Mouse (Mus musculus) MEL-GATA-1-ER (cell line): ENCODE measurements around the gene Fabp7.
A peak's percentile ranks its signal among the peaks of the same experiment; 100 is the strongest.

Experiments used
- DNase-seq: peaks from one replicate; pipeline ENCODE4 v3.0.0-alpha.2; 2012; ENCODE audit warnings: low read depth; ENCODE audit errors: extremely low read depth

The Fabp7 gene

GRCm38 (mm10) chr10:57784876-57785150 lies at the start of gene Fabp7:
Gene Fabp7, plus strand, starts transcription at chr10:57784881.
- no peak for DNase-seq

GRCm38 (mm10) chr10:57740733-57741132 lies 43.9 kb upstream of the Fabp7 start:
- DNase-seq, result no peak

- no peak for DNase-seq
These were observed 43.3 kb upstream of the Fabp7 start for GRCm38 (mm10) chr10:57741351-57741750.

DNA sequence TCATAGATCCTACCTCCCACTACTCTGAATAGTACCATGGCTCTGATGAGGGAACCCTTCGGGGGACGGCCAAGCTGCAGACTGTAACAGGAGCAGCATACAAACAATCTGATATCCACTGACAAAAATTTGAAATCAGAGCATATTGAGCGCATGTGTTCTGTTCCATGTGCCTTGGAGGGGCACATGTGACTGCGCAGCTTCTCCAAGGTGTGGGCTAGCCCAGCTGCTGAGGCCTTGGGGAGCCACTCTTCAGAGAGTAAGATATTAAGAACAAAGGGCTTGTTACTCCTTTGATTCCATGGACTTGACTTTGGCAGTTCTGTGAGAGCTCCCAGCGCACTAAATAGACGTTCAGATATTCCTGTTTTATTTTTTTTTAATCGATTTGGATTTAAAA lies 41.6 kb upstream of the Fabp7 start:
- DNase-seq, result no peak

- DNase-seq, result peak; percentile 60
These were observed 41.1 kb upstream of the Fabp7 start for GRCm38 (mm10) chr10:57743606-57744016.

DNA sequence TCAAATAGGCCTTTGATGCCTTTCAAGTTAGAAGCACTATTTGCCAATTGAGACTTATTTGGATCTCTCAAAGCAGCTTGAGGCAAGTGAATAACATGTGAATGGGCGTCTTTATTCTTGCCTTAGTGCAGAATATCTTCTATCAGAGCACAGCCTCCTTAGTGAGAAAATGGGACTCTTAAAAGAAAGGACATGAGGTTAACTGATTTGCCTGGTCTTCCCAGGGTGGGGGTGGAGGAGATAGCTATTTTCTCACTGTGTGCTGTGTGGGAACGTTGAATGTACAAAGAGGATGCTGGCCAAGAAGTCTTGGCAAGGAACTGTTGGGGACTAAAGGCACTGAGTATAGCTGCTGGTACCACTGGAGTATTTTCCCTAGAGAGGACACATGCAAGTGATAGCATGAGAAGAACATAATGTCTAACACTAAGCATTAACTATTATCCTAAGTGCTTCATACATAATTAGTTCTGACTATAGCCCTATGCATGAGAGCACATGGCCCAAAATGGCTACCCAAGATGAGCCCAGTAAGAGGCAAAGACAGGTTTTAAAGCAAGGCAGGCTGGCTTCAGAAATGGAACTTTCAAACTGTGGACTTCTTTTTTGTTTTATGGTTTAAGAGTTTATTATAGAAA lies 40.4 kb upstream of the Fabp7 start:
- DNase-seq, result no peak

DNA sequence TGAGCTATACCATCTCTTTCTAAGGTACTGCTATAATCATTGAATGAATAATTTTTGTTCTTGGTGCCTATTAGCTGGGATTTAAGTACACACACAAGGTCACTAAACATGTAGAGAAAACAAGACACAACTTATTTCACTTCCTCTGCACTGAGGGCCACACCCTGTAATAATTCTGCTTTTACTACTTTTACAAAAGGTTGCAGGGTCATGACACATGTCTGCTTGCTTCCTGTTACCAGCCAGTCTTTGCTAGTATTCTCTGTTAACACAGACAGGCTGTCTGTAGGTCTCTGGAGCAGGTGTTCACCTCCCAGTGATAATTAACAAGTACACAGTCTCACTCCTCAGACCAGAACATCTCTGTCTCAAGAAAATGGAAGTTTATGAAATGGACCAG lies 39.2 kb upstream of the Fabp7 start:
- no peak for DNase-seq

- no peak for DNase-seq
These were observed 37.6 kb upstream of the Fabp7 start for GRCm38 (mm10) chr10:57747127-57747526.

- DNase-seq, result no peak
These were observed 31.3 kb upstream of the Fabp7 start for GRCm38 (mm10) chr10:57753343-57753742.

- DNase-seq, result no peak
These were observed 29.4 kb upstream of the Fabp7 start for GRCm38 (mm10) chr10:57755201-57755736.

- no peak for DNase-seq
These were observed 25.7 kb upstream of the Fabp7 start for GRCm38 (mm10) chr10:57758999-57759398.

- DNase-seq, result no peak
These were observed 24.0 kb upstream of the Fabp7 start for GRCm38 (mm10) chr10:57760694-57761093.

DNA sequence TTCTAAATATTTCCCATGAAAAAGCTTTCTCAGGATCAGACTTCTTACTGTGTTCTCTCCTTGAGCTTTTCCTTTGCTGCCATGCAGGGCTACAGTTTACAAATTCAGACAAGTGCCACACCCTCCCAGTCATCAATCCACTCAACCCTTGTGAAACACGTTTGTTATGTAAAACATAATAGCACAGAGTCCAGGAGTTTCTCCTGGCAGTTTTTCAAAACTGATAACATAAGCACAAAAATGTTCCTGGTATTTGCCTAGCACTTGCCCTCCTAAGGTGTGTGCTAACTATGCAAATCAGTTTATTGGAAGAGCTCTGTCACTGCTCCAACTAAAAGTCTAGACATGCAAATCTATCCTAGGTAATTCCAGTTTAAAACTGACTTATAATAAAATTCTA lies 21.6 kb upstream of the Fabp7 start:
- no peak for DNase-seq

DNA sequence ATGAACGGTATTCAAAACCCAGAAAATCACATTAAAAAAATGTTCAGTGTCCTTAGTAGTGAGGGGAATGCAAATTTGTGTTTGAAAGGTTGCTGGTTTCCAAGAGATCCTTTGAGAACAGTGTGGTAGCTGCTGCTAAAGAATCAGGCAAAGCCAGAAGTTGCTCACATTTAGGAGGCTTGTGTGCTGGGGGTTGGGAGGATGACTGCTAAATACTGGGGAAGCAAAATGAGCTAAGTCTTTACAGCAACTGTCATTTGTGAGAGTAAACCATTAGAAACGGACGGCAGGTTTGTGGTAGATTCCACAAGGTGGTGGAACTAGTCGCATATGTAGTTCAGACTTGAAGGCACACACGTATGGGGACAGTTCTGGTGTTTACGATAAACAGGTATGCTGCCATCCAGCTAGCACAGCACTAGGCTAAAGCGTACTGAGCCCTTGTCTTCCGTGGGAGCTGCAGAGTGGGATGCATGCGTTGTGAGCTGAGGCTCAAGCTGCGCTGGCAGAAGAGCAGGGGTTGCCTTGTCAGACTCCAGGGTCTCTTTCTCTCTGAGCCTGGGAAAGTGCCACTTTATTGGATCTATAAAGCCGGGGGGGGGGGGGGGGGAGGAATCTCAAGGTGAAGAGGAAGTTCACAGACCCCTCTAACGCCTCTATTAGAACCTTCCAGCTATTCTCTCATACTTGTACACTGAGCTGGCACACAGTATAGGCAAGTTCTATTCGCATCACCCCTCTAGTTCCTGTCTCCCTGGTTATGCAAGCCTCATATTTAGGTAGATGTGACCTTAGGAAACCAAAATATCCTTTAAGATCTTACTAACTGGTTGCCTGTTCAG lies 1.2 kb upstream of the Fabp7 start:
- no peak for DNase-seq

- DNase-seq, result no peak
These were observed 378 bp upstream of the Fabp7 start for GRCm38 (mm10) chr10:57784131-57784875.

GRCm38 (mm10) chr10:57785552-57785951 lies 871 bp downstream of the Fabp7 start:
- no peak for DNase-seq

DNA sequence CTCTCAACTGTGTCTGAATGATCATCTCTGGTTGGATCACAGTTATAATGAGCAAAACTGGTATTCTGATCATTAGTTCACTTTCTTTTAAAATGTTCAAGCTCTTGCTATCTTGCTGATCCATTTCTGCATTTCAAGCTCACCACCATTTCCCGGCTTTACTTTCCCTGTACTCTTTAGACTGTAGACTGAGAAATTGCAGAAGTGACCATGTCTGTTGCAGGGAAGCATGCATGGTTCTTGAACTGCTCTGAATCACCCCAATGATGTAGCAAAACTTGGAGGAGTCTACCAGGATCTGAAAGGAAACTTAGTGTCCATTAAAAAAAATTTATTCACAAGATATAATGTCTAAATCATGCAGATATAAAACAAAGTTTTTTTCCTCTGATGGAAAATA lies 8.3 kb downstream of the Fabp7 start:
- DNase-seq, result no peak

GRCm38 (mm10) chr10:57794018-57794417 lies 9.3 kb downstream of the Fabp7 start, which contains the start of gene Smpdl3a:
Gene Smpdl3a, plus strand, starts transcription at chr10:57794335.
- DNase-seq, result no peak

GRCm38 (mm10) chr10:57794491-57795461 lies 10.1 kb downstream of the Fabp7 start:
- DNase-seq, result no peak

GRCm38 (mm10) chr10:57795542-57795941 lies 10.9 kb downstream of the Fabp7 start:
- DNase-seq, result no peak

- DNase-seq, result no peak
These were observed 11.4 kb downstream of the Fabp7 start for GRCm38 (mm10) chr10:57796057-57796456.
